Mouse (Mus musculus): ENCODE results near the gene Oaz3.

Gene Oaz3

GRCm38 (mm10) chr3:94387391-94387790, 56.3 kb downstream of the Oaz3 start:
- DNase-seq (ENCODE audit: low read depth), result no peak

DNA sequence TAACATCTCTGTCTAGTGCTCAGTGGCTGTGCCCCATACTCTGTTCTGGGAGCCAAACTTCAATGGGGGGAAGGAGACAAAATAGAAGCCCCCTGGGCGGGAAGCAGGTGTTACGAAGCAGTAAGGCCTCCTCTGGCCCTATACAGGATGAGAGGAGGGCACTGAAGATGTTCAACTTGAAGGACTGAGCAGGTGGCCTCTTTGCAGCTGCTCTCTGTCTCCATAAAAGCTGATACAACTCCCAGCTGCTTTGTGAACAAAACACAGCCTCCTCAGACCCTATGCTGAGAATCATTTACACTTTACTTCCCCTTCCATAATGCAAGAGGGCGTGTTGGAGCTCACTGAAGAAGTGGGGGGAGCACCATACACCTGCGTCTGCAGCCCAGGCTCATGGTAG, 57.0 kb downstream of the Oaz3 start:
- DNase-seq (ENCODE audit: low read depth), result no peak

DNA sequence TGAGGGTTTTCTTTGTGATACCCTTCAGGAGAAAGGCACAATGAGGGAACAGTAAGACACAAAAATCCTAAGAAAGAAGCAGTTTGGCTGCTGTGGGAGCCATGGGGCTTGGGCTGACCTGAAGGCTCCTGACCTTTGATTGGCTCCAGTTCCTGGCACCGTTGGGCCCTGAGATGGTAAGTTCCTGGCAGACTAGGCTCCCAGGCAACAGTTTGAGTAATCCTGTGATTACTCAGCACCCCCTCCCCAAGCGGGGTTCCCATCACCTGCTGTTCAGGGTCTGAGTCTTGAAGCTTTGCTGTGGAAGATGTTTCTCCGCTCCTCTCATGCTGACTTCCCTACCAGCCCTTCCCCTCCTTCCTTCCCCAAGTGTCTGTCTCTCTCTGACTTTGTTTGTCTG, 60.2 kb downstream of the Oaz3 start:
- DNase-seq (ENCODE audit: low read depth), result no peak
